Mouse (Mus musculus) kidney, postnatal 36 days (tissue): ENCODE data around the gene Scgb2b24.

ENCODE experiments used
- DNase-seq, 2 experiments: peaks; one replicate each; pipeline ENCODE4 v3.0.0; 2021 to 2022; ENCODE audit warnings: mixed read lengths in 2 of 2

The Scgb2b24 gene

GRCm38 (mm10) chr7:33739212-33739611, at the start of gene Scgb2b24:
Gene Scgb2b24, minus strand, starts transcription at chr7:33739312.
- DNase-seq: no peak

GRCm38 (mm10) chr7:33743499-33743898, 4.4 kb upstream of the Scgb2b24 start, which contains the start of gene Scgb1b24:
Gene Scgb1b24, plus strand, starts transcription at chr7:33743799.
- DNase-seq: no peak

- no peak for DNase-seq
Observed at GRCm38 (mm10) chr7:33689864-33690263, 49.2 kb downstream of the Scgb2b24 start.
